Mouse (Mus musculus): Measurements from ENCODE around the gene Olfr1360.
"Not testable (repeated sequence)": the region's sequence is repeated elsewhere in the genome, so short reads cannot be mapped to it uniquely, and the experiment has no call there.

The Olfr1360 gene

GRCm38 (mm10) chr13:21677305-21677704, at the start of gene Olfr1360:
Olfr1360 (minus strand) TSS chr13:21677405.
- DNase-seq (ENCODE audit: low spot score in 2 of 2): no peak

DNA sequence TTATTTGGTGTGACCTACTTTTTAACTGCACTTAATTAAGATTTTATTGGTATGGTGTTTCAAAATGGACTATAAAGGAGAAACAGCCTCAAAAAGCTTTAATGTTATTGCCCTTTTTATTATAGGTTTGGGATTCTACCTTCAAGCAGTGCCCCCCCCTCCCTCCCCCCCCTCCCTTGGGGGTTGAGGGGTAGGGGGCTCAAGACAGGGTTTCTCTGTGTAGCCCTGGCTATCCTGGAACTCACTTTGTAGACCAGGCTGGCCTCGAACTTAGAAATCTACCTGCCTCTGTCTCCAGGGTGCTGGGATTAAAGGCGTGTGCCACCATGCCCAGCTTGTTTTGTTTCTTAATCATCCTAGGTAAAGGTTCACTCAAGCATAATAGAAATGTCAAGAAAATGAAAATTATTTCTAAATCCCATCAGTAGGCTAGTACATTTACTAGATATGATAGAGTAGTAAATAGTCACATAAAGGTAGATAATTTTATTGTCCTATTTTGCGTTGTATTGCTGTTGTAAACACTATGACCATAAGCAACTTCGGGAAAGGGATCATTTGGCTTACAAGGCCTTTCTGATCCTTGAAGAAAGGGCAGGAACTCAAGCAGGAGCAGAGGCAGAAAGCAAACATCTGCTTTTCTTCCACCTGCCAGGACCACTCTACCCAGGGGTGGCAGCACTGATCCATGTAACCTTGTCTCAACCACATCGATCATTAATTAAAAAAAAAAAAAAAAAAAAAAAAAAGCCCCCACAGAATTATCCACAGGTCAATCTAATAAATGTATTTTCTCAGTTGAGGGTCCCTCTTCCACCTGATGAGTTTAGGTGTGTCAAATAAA, 46.0 kb upstream of the Olfr1360 start:
- DNase-seq (ENCODE audit: low spot score in 2 of 2): no peak

DNA sequence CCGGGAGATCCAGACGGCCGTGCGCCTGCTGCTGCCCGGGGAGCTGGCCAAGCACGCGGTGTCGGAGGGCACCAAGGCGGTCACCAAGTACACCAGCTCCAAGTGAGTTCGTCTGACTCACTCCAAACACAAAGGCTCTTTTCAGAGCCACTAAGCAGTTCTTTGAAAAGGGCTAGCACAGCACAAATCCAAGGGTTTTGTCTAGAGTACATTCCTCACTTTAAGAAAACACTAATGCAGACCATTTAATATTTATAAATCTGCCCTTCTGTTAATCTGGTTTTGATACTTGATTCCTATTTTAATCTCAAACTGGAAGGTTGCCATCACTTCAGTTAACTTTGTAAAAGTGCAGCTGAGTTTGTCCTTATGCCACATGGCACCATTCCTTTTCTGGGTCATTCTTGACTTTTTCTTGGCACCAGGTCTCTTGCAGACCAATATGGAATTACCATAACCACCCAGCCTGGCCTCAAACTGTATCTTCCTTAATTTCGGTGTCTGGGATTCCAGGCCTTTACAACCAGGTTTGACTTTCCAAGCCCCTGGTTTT, 45.2 kb upstream of the Olfr1360 start:
- DNase-seq (ENCODE audit: low spot score in 2 of 2): no peak

- DNase-seq (ENCODE audit: low spot score in 2 of 2): peak; percentile 71 to 78
Measured at GRCm38 (mm10) chr13:21721757-21722372, 44.7 kb upstream of the Olfr1360 start, which contains the start of gene Hist1h2bm. Hist1h2bm (plus strand) TSS chr13:21722044.

- not testable (repeated sequence) for DNase-seq (ENCODE audit: low spot score in 2 of 2)
Measured at GRCm38 (mm10) chr13:21721107-21721756, 44.0 kb upstream of the Olfr1360 start.

DNA sequence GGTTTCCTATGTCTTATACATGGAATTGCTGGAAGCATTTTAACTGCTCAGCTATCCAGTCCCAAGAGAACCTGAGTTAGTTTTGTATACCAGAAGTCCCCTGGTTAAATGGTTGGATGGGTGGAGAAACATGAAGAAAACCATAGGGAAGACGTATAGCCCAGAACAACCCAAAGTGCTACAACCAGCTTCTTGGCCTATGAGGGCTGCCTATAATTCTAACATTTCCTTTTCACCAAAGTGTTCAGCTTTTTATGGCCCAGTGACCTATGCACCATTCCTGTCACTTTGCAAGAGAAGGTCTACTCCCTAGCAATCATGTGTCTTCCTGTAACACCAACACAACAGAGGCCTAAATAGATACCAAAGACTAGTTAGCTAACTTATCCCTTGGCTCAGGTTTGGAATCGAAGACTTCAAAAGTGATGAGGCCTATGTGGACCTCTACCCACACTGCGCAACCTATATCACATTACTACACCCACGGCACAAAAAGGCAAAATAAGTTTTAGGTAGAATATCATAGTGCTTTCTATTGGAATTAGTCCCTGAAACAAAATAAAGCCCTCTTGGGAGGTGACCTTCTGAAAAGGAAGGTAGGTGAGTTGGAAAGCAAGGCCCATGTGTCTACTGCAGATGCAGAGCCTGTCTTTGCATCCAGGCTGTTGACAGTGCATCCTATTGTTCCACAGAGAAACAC, 41.3 kb upstream of the Olfr1360 start:
- no peak for DNase-seq (ENCODE audit: low spot score in 2 of 2)

DNA sequence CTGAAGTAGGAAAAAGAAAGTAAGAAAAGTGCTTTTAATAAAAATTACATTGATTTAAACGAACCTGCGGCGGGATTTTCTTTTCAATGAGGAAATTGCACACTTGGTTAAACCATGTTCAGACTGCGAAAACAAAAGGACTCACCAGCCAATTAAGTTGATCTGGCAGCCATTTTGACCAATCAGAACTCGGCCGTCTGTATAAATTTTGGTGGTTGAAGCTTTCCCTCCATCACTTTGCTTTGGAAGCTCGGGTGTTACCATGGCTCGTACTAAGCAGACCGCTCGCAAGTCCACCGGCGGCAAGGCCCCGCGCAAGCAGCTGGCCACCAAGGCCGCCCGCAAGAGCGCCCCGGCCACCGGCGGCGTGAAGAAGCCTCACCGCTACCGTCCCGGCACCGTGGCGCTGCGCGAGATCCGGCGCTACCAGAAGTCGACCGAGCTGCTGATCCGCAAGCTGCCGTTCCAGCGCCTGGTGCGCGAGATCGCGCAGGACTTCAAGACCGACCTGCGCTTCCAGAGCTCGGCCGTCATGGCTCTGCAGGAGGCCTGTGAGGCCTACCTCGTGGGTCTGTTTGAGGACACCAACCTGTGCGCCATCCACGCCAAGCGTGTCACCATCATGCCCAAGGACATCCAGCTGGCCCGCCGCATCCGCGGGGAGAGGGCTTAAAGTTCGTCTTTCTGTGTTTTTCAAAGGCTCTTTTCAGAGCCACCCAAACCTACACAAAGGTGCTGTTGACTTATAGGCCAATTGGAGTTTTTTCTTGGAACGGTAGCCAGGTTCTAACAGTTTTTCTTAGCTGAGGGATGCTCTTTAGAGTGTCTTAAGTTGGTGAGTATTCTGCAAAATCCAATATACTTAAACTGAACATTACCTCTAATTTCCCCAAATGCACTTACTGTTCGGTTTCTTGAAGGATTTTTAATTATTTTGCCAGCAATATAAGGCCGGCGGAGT, 40.5 kb upstream of the Olfr1360 start, which contains the start of gene Hist1h3h:
Gene Hist1h3h, plus strand, starts transcription at position 263 of the 961 bp plus-strand sequence.
- peak; percentile 92 to 95 for DNase-seq (ENCODE audit: low spot score in 2 of 2)

DNA sequence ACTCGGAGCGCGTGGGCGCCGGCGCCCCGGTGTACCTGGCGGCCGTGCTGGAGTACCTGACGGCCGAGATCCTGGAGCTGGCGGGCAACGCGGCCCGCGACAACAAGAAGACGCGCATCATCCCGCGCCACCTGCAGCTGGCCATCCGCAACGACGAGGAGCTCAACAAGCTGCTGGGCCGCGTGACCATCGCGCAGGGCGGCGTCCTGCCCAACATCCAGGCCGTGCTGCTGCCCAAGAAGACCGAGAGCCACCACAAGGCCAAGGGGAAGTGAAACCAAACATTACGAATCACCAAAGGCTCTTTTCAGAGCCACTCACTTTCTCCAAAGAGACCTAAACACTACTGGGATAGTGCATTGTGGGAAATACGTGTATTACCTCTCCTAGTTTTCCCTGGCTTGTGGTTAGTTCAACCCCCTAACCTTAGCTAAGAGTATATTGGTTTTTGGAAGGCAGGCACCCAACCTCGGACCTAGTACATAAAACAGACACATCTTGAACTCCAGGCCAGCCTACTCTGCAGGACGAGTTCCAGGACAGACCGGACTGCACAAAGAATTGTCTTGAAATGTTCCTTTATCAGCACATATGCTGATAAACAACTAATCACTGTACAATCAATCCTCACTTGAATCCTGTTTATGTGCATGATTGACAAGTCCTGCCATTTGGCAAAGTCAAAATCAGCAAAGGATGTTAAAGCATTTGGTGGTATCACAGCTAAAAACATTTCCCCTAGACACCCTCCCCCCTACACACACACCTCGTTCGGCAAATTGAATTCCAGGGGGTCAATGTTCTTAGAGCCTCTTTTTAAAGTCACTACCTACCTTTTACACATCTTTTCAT, 39.6 kb upstream of the Olfr1360 start:
- not testable (repeated sequence) for DNase-seq (ENCODE audit: low spot score in 2 of 2)

GRCm38 (mm10) chr13:21715864-21716539, 38.8 kb upstream of the Olfr1360 start, which contains the start of the genes Hist1h2bl and Hist1h2ai:
Hist1h2bl (minus strand) TSS chr13:21716143.
Hist1h2ai (plus strand) TSS chr13:21716422.
- peak; percentile 90 to 95 for DNase-seq (ENCODE audit: low spot score in 2 of 2)

DNA sequence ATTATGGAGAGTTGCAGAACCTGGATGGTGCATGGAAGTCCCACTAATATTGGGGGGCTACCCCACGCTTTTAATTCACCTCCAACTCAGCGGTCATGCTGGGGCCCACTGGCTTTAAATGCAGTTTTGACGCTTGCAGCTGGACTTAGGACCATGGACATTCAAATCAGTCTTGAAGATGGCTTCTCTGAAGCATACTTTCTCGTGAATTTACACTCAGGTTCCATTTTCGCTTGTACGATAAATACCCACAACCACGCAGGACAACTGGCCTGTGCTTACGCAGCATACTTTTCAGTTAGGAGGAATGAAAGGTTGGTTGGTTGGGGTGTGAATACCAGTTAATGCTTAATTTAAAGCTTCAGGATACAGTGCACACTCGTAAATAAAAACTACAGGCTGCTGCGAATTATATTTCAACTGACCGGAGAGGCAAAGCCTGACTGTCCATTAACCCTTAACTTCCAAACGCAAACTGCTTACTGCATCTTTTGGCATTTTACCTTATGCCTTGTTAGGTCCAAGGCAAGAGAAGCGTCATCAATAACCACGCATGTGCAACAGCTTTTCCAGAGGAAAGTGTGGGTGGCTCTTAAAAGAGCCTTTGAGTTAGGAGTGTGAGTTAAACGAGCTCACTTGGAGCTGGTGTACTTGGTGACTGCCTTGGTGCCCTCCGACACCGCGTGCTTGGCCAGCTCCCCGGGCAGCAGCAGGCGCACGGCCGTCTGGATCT, 38.1 kb upstream of the Olfr1360 start:
- DNase-seq (ENCODE audit: low spot score in 2 of 2): peak; percentile 28 to 40

GRCm38 (mm10) chr13:21714725-21715124, 37.5 kb upstream of the Olfr1360 start:
- DNase-seq (ENCODE audit: low spot score in 2 of 2): peak; percentile 75 to 76

- no peak for DNase-seq (ENCODE audit: low spot score in 2 of 2)
Measured at GRCm38 (mm10) chr13:21711698-21712097, 34.5 kb upstream of the Olfr1360 start.

- DNase-seq (ENCODE audit: low spot score in 2 of 2): peak; percentile 78 to 81
Measured at GRCm38 (mm10) chr13:21710821-21711525, 33.8 kb upstream of the Olfr1360 start.

DNA sequence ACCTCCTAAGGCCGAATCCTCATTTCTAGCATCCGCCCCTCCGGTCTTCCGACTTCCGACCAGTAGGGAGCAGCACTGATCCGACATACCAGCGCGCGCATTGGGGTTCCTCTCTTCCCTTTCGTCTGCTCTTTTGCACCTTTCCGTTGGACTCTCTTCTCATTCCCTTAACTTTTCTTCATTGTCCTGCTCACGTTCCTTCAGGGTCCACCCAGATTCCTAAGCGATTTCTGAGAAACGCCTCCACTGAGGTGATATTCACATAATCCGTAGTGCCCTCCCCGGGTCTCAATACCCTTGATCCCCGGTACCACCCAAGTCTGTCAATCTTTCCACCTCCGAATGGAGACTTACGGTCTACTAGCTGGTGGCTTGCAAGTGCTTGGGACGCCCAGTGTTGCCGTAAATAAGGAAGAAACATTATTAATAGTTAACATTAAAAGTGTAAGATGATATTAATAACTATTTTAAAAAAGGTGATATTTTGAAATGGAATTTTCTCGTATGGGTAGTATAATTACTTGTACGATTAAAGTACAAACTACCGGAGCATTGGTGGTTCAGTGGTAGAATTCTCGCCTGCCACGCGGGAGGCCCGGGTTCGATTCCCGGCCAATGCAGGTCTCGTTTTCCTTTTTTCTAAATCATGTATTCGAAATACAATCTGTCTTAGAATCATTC, 33.0 kb upstream of the Olfr1360 start:
- DNase-seq (ENCODE audit: low spot score in 2 of 2): peak; percentile 90 to 94

DNA sequence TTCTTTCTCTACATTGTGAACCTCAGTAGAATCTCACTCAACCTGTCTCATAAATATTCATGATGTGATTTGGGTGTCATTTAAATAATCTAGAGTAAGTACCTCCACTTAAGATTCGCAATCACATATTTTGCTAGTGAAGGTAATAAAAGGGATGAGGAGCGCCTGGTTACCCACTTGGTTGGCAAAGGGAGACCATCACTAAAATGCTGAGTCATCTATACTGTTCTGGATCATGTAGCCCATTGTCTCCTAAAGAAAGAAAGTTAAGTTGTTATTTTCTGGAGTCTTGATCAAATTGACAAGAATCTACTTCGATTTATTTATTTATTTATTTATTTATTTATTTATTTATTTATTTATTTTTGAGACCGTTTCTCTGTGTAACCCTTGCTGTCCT, 29.5 kb upstream of the Olfr1360 start:
- DNase-seq (ENCODE audit: low spot score in 2 of 2): no peak

DNA sequence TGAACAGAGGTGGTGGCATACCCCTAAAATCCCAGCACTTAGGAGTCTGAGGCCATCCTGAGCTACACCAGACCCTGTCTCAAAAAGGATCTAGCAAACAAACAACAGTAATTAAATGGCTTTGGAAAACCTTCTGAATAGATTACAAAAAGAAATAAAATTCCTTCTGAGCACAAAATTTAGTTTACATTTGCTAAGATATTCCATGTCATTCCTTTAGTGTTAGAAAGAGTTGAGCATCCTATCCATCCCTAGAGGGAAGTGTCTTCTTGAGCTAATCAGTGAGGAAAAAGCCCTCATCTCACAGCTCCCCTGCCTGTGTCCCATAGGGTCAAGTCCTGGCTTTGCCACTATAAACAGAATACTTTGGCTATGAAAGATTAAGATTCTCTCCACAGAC, 20.6 kb upstream of the Olfr1360 start, which contains the start of gene Olfr1359:
Gene Olfr1359, plus strand, starts transcription at position 301 of the 400 bp plus-strand sequence.
- no peak for DNase-seq (ENCODE audit: low spot score in 2 of 2)

DNA sequence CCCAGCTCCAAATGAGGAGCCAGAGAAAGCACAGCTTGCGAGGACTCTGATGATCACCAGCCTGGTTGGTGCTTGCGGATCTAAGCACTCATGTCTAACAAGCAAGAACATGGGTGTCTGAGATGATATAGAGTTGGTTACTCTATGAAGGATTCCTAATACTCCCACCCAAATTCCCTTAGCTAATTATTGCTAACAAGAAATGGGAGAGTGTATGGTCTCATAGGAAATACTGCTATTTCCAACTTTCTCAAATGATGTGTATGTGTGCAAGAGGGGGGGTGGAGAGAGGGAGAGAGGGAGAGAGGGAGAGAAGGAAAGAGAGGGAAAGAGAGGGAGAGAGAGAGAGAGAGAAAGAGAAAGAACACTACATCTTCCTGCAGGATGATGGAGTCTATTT, 13.9 kb downstream of the Olfr1360 start, which contains the start of gene Olfr1361:
Gene Olfr1361, minus strand, starts transcription at position 101 of the 400 bp plus-strand sequence.
- no peak for DNase-seq (ENCODE audit: low spot score in 2 of 2)
